Mouse (Mus musculus) thymus, adult 2 months (tissue): Measurements from ENCODE around the gene Pde10a.

ENCODE experiments used
- CTCF ChIP-seq: fragments of 200-500 bp; IDR thresholded peaks from 2 replicates; pipeline ENCODE4 v1.5.1; 2012; ENCODE audit warnings: mild to moderate bottlenecking, control low read depth, low read length, moderate library complexity, borderline replicate concordance; ENCODE audit not compliant: control insufficient read depth, poor library complexity, insufficient read depth; ENCODE audit errors: extremely low read depth
- POLR2A ChIP-seq: fragments of 200-500 bp; IDR thresholded peaks from 2 replicates; pipeline ENCODE4 v1.6.1; 2012; ENCODE audit warnings: mild to moderate bottlenecking, low read length, control low read depth, moderate library complexity; ENCODE audit not compliant: control insufficient read depth, poor library complexity, insufficient read depth; ENCODE audit errors: extremely low read depth

DNA sequence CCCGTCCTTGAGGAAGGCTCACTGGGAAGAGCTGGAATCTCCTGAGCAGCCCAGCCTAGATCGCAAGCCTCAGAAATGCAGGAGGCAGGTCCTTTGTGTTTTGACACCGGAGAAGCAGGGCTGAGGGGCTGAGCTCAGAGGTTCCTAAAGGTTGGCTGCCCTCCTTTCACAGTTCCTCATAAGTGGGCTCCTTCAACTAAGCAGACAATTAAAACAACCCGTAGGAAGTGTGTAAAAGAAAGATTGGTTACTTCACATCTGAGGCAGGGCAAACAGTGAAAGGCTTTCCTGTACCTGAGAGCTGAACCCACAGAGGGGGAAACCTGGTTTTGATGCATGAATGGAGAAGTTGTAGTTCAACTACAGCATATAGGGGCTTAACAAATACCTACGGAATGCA, 26.5 kb upstream of the Pde10a start:
- TF ChIP-seq POLR2A (no peak), CTCF (no peak)
